Mouse (Mus musculus): ENCODE measurements around the gene Nod2. TPM values are rescaled to one million over a fixed set of nuclear protein-coding genes. Genes with fewer than 3 reads are reported as not detected.

The Nod2 gene
- polyA plus RNA-seq, 1 experiment from 2014 or later, result 0.38 TPM

GRCm38 (mm10) chr8:88627265-88627991 is 19.7 kb upstream of the Nod2 start:
- Histone ChIP-seq H3K27ac (no peak overlapping the region; the same call in 1 of the 2 replicates), H3K36me3 (ENCODE audit: insufficient read depth, low read length) (no peaks in the 10 kb centered on the region), H3K4me3 (replicated peaks; ENCODE audit: low read depth, low read length) (peak overlapping the region; percentile 45), H3K4me1 (replicated peaks; ENCODE audit: insufficient read depth, low read length) (no peaks in the 10 kb centered on the region), H3K27me3 (ENCODE audit: insufficient read depth, low read length) (no peaks in the 10 kb centered on the region), H3K9me3 (replicated peaks; ENCODE audit: low read length) (no peaks in the 10 kb centered on the region), H3K4me2 (ENCODE audit: low read length) (peak overlapping the region; percentile 78), H3K9ac (ENCODE audit: low read depth, low read length) (peak overlapping the region; percentile 66)
- ATAC-seq (replicated peaks; ENCODE audit: low FRiP score, low read depth), result peak; percentile 73
- no peak; the same call in 1 of the 2 replicates for TF ChIP-seq CTCF (IDR thresholded peaks at IDR 0.05; ENCODE audit: low read depth)
- WGBS, result under 1% methylated on average over 103 of the region's 105 CpGs
- peak; percentile 90 for DNase-seq (ENCODE audit: low spot score)

GRCm38 (mm10) chr8:88628001-88628774 is 18.9 kb upstream of the Nod2 start:
- peak overlapping the region; percentile 78 for H3K4me2 ChIP-seq (ENCODE audit: low read length)
- no peaks in the 10 kb centered on the region for H3K36me3 ChIP-seq (ENCODE audit: insufficient read depth, low read length)
- no peaks in the 10 kb centered on the region for H3K9me3 ChIP-seq (replicated peaks; ENCODE audit: low read length)
- H3K9ac ChIP-seq (ENCODE audit: low read depth, low read length), result peak overlapping the region; percentile 66; the same call in 1 of the 2 replicates
- no peak for TF ChIP-seq CTCF (IDR thresholded peaks at IDR 0.05; ENCODE audit: low read depth)
- no peak for DNase-seq (ENCODE audit: low spot score)
- WGBS, result 63% methylated on average over 14 of the region's 14 CpGs
- peak overlapping the region; percentile 45 for H3K4me3 ChIP-seq (replicated peaks; ENCODE audit: low read depth, low read length)
- no peak for ATAC-seq (replicated peaks; ENCODE audit: low FRiP score, low read depth)
- H3K27me3 ChIP-seq (ENCODE audit: insufficient read depth, low read length), result no peaks in the 10 kb centered on the region
- no peaks in the 10 kb centered on the region for H3K4me1 ChIP-seq (replicated peaks; ENCODE audit: insufficient read depth, low read length)
- no peak overlapping the region for H3K27ac ChIP-seq

- no peak for ATAC-seq (replicated peaks; ENCODE audit: low FRiP score, low read depth)
These were observed 16.9 kb upstream of the Nod2 start for GRCm38 (mm10) chr8:88630225-88630624.

GRCm38 (mm10) chr8:88631081-88631480 is 16.0 kb upstream of the Nod2 start:
- DNase-seq (ENCODE audit: low spot score) (peak; percentile 84), ATAC-seq (replicated peaks; ENCODE audit: low FRiP score, low read depth) (no peak)
- Histone ChIP-seq H3K4me1 (replicated peaks; ENCODE audit: insufficient read depth, low read length) (no peaks in the 10 kb centered on the region), H3K9me3 (replicated peaks; ENCODE audit: low read length) (no peaks in the 10 kb centered on the region), H3K27me3 (ENCODE audit: insufficient read depth, low read length) (no peaks in the 10 kb centered on the region), H3K4me2 (ENCODE audit: low read length) (no peak overlapping the region), H3K4me3 (replicated peaks; ENCODE audit: low read depth, low read length) (no peak overlapping the region), H3K9ac (ENCODE audit: low read depth, low read length) (no peak overlapping the region), H3K36me3 (ENCODE audit: insufficient read depth, low read length) (no peaks in the 10 kb centered on the region), H3K27ac (no peak overlapping the region)
- peak; percentile 64 for TF ChIP-seq CTCF (IDR thresholded peaks at IDR 0.05; ENCODE audit: low read depth)

More at GRCm38 (mm10) chr8:88630225-88630624, 16.9 kb upstream of the Nod2 start:
- no peaks in the 10 kb centered on the region for H3K27me3 ChIP-seq (ENCODE audit: insufficient read depth, low read length)
- no peak overlapping the region for H3K4me3 ChIP-seq (replicated peaks; ENCODE audit: low read depth, low read length)
- no peak overlapping the region for H3K9ac ChIP-seq (ENCODE audit: low read depth, low read length)
- no peak for TF ChIP-seq CTCF (IDR thresholded peaks at IDR 0.05; ENCODE audit: low read depth)
- 40% methylated on average over 4 of the region's 4 CpGs for whole genome bisulfite sequencing
- no peak overlapping the region for H3K4me2 ChIP-seq (ENCODE audit: low read length)
- H3K27ac ChIP-seq, result no peak overlapping the region
- DNase-seq (ENCODE audit: low spot score), result no peak
- H3K36me3 ChIP-seq (ENCODE audit: insufficient read depth, low read length), result no peaks in the 10 kb centered on the region
- H3K9me3 ChIP-seq (replicated peaks; ENCODE audit: low read length), result no peaks in the 10 kb centered on the region
- H3K4me1 ChIP-seq (replicated peaks; ENCODE audit: insufficient read depth, low read length), result no peaks in the 10 kb centered on the region

GRCm38 (mm10) chr8:88633343-88633765 is 13.8 kb upstream of the Nod2 start:
- peak; percentile 64 for DNase-seq (ENCODE audit: low spot score)
- no peak overlapping the region for H3K4me3 ChIP-seq (replicated peaks; ENCODE audit: low read depth, low read length)
- H3K36me3 ChIP-seq (ENCODE audit: insufficient read depth, low read length), result no peaks in the 10 kb centered on the region
- 0 out of 2 replicates have a peak, but pooled peaks have one; percentile 34 for ATAC-seq (replicated peaks; ENCODE audit: low FRiP score, low read depth)
- no peaks in the 10 kb centered on the region for H3K27me3 ChIP-seq (ENCODE audit: insufficient read depth, low read length)
- H3K9ac ChIP-seq (ENCODE audit: low read depth, low read length), result no peak overlapping the region
- no peaks in the 10 kb centered on the region for H3K4me1 ChIP-seq (replicated peaks; ENCODE audit: insufficient read depth, low read length)
- WGBS, result 69% methylated on average over 7 of the region's 7 CpGs
- no peaks in the 10 kb centered on the region for H3K9me3 ChIP-seq (replicated peaks; ENCODE audit: low read length)
- H3K4me2 ChIP-seq (ENCODE audit: low read length), result no peak overlapping the region
- no peak overlapping the region; the same call in 1 of the 2 replicates for H3K27ac ChIP-seq
- TF ChIP-seq CTCF (IDR thresholded peaks at IDR 0.05; ENCODE audit: low read depth), result no peak
